Mouse (Mus musculus): ENCODE results near the gene B4galt5. TPM values are rescaled to one million over a fixed set of nuclear protein-coding genes. Genes with fewer than 3 reads are reported as not detected.

Gene B4galt5
- polyA plus RNA-seq, 1 experiment from 2014 or later = 12.9 TPM

DNA sequence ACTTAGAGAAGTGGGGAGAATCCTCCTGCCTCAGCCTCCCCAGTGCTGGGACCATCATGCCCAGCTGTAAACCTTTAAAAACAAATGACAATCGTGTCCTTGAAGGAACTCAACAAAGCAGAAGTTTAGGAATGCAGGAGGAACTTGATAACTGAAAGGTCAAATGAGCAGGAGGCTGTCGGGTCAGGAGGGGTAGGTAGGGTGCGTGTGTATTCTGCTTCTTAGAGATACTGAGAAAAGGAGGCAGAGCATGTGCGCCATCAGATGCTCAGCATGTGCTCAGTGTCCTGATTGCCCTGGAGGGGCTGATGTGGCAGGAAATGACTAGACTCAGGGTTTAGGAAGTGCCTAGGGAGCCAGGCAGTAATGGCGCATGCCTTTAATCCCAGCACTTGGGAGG lies 95.5 kb downstream of the B4galt5 start:
- no peak for ATAC-seq (ENCODE audit: low FRiP score, low read depth)
- 87% methylated on average over 5 of the region's 5 CpGs for WGBS

DNA sequence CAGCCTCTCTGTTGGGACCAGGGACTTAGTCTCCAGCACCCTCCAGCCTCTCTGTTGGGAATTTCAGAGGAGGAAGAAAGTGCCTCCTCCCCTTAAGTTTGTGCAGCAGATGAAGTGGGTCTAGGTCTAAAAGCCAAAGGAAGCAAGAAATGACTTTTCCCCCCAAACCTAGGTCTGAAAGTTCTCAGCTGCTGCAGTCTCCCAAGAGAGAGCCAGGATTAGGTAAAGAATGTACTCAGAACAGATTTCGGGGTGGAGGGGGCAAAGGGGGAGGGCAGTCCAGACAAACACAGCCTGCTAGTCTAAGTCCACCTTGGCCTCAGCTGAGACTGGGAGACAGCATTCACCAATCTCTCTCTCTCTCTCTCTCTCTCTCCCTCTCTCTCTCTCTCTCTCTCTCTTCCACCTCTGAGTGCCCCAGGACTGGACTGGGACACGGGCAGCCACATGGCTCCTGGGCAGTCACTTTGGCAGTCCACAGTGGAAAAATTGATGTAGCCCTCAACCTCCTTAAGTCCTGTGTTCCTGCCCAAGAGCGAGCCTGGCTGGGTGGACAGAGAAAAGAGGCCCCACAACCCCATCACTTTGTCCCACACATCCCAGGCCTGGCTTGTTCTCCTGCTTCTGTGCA lies 96.8 kb downstream of the B4galt5 start:
- H3K4me1 ChIP-seq = peaks cover 24% of the 10 kb centered on the region
- H3K4me3 ChIP-seq = no peak overlapping the region
- no peak overlapping the region for H3K27ac ChIP-seq (replicated peaks)
- no peak for ATAC-seq (ENCODE audit: low FRiP score, low read depth)
- H3K27me3 ChIP-seq = no peaks in the 10 kb centered on the region
- H3K4me2 ChIP-seq (replicated peaks) = no peak overlapping the region
- H3K36me3 ChIP-seq = no peaks in the 10 kb centered on the region
- H3K9me3 ChIP-seq = no peaks in the 10 kb centered on the region
- H3K9ac ChIP-seq (replicated peaks) = no peak overlapping the region
- 28% methylated on average over 3 of the region's 3 CpGs for WGBS

More for the DNA sequence above, 95.5 kb downstream of the B4galt5 start:
- Histone ChIP-seq H3K4me3 (no peak overlapping the region), H3K9ac (replicated peaks) (no peak overlapping the region), H3K4me2 (replicated peaks) (no peak overlapping the region), H3K36me3 (no peaks in the 10 kb centered on the region), H3K9me3 (no peaks in the 10 kb centered on the region), H3K27ac (replicated peaks) (no peak overlapping the region), H3K4me1 (peaks cover 19% of the 10 kb centered on the region), H3K27me3 (no peaks in the 10 kb centered on the region)

DNA sequence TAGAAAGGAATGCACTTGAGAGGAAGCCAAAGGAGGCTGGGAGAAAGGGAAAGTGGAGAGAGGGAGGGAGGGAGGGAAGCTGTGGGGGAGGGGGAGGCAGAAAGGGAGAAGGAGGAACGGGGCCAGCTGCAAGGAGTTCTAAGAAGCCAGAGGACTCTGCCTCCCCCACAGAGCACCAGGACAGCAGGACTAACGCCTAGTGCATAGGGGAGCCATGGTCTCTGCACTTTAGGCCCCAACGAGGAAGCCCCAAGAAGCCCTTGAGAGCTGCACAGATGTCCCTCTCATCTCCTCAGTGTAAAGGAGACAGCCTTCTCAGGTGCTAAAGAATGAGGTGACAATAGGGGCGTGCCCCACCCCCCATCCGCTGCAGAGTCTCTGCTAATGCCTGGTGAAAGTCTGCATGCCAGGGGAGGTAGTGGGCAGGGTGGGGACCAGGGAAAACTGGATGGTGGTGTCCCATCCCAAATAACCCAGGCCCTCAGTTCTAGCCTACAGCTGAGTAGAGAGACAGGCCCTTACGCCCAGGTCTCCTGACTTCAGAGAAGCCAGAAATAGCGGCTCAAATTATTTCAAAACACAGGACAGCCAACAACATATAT lies 98.1 kb downstream of the B4galt5 start:
- no peaks in the 10 kb centered on the region for H3K36me3 ChIP-seq
- WGBS = 26% methylated on average over 7 of the region's 7 CpGs
- ATAC-seq (ENCODE audit: low FRiP score, low read depth) = no peak
- H3K4me2 ChIP-seq (replicated peaks) = no peak overlapping the region
- H3K4me1 ChIP-seq = peaks cover 24% of the 10 kb centered on the region
- no peaks in the 10 kb centered on the region for H3K9me3 ChIP-seq
- H3K9ac ChIP-seq (replicated peaks) = no peak overlapping the region
- no peak overlapping the region for H3K4me3 ChIP-seq
- H3K27ac ChIP-seq (replicated peaks) = no peak overlapping the region
- no peaks in the 10 kb centered on the region for H3K27me3 ChIP-seq

DNA sequence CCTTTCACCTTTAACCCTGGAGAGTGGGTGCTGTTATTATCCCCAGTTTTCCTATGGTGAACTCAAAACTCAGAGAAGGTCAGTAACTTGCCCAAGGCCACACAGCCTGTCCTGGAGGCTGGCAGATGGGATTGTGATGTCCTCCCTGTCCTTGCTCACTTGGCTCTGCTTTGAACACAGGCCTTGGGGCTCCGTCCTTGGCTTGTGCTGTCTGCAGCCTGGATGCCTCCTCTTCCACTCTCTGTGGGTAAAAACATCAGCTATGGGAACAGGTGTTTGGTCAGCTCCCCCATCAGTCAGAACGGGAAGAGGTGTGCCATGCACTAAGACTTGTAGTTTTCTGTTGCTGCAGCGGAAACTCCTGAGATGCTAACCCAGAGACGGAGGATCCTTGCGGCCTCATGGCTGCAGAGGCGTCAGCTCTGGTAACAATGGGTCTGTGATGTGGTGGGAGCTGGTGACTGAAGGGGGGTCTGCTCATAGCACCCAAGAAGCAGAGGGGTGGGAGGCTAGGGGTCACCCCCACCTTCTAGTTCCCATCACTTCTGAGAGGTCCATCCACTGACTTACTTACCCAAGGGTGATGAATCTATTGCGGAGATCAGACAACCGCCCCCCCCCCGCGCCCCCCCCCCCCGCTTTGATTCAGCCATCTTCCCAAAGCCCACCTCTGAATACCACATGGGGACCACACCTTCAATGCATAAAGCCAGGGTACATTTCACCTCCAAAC lies 98.8 kb downstream of the B4galt5 start:
- Histone ChIP-seq H3K27me3 (no peaks in the 10 kb centered on the region), H3K9ac (replicated peaks) (no peak overlapping the region), H3K36me3 (no peaks in the 10 kb centered on the region), H3K9me3 (no peaks in the 10 kb centered on the region), H3K27ac (replicated peaks) (no peak overlapping the region), H3K4me3 (no peak overlapping the region), H3K4me1 (peaks cover 24% of the 10 kb centered on the region), H3K4me2 (replicated peaks) (no peak overlapping the region)
- no peak for ATAC-seq (ENCODE audit: low FRiP score, low read depth)
- WGBS = 71% methylated on average over 6 of the region's 11 CpGs

DNA sequence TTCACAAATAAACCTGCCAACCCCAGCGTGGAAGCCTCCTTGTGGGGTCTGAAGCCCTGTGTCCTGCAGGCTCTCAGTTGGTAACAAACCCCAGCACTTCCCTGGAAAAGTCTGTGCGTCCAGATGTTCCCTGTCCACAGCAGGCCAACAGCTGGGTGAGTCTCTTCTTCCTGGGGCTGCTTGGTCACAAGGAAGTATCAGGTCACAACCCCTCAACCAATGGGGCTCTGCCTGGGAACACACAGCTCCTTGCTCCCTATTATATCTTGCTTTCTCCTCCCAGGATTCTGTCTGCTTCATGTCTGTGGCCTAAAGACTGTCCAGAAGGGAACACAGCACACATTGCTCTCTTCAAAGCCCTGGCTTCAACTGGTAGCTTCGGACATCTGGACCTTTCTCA lies 99.4 kb downstream of the B4galt5 start:
- H3K9ac ChIP-seq (replicated peaks) = no peak overlapping the region
- ATAC-seq (ENCODE audit: low FRiP score, low read depth) = no peak
- no peaks in the 10 kb centered on the region for H3K9me3 ChIP-seq
- 73% methylated on average over 3 of the region's 3 CpGs for WGBS
- no peak overlapping the region for H3K4me2 ChIP-seq (replicated peaks)
- peaks cover 24% of the 10 kb centered on the region for H3K4me1 ChIP-seq
- no peaks in the 10 kb centered on the region for H3K36me3 ChIP-seq
- no peaks in the 10 kb centered on the region for H3K27me3 ChIP-seq
- no peak overlapping the region for H3K27ac ChIP-seq (replicated peaks)
- H3K4me3 ChIP-seq = no peak overlapping the region

Other genes starting within 250 kb of the B4galt5 start
- gene Kcnb1, start 159.0 kb downstream of the B4galt5 start, polyA plus RNA-seq (2016; fragmentation: Nextera tagmentation; extraction: Ambion mirVana) = 1.3 and 1.4 TPM in 2 replicates
- gene Ptgis, start 108.6 kb downstream of the B4galt5 start, polyA plus RNA-seq (2016; fragmentation: Nextera tagmentation; extraction: Ambion mirVana) = 6.9 and 9.1 TPM in 2 replicates
- 26.1 and 27.5 TPM in 2 replicates for gene Slc9a8, start 72.5 kb upstream of the B4galt5 start, polyA plus RNA-seq (2016; fragmentation: Nextera tagmentation; extraction: Ambion mirVana)
- 135 and 137 TPM in 2 replicates for gene Rnf114, start 143.5 kb upstream of the B4galt5 start, polyA plus RNA-seq (2016; fragmentation: Nextera tagmentation; extraction: Ambion mirVana)
- 21.3 and 23.6 TPM in 2 replicates for gene Spata2, start 143.7 kb upstream of the B4galt5 start, polyA plus RNA-seq (2016; fragmentation: Nextera tagmentation; extraction: Ambion mirVana)
- gene Snai1, start 189.0 kb upstream of the B4galt5 start, polyA plus RNA-seq (2016; fragmentation: Nextera tagmentation; extraction: Ambion mirVana) = 15.3 and 24.6 TPM in 2 replicates